Mouse (Mus musculus) layer of hippocampus, adult 2 months (tissue): ENCODE results near the gene Ccdc88c. TPM values are rescaled to one million over a fixed set of nuclear protein-coding genes. Genes with fewer than 3 reads are reported as not detected.

Experiments used
- DNase-seq, 2 experiments: peaks; one replicate each; pipeline ENCODE4 v3.0.0; 2022; ENCODE audit warnings: low spot score in 2 of 2
- H3K27ac ChIP-seq: fragments of 200-600 bp; 2 replicates; pipeline ENCODE4 v1.8.1; 2022
- H3K4me3 ChIP-seq: fragments of 200-600 bp; 2 replicates; pipeline ENCODE4 v1.8.1; 2022; ENCODE audit warnings: mild to moderate bottlenecking
- CTCF ChIP-seq: fragments of 200-600 bp; conservative IDR thresholded peaks from 2 replicates; pipeline ENCODE4 v1.8.1; 2022; ENCODE audit warnings: antibody characterized with exemption, mild to moderate bottlenecking, moderate library complexity
- total RNA-seq, 2 experiments: library from RNA; stranded (reverse); gene quantifications; 2 replicates each; pipeline ENCODE4 v1.2.3; 2021

The Ccdc88c gene
- total RNA-seq, 2 experiments from 2014 or later = 24.3 to 33.7 TPM

- TF ChIP-seq CTCF = no peak
- no peak overlapping the region for H3K4me3 ChIP-seq
- no peak for DNase-seq
- no peak overlapping the region for H3K27ac ChIP-seq
Measured at GRCm38 (mm10) chr12:100999061-100999954, 29.5 kb downstream of the Ccdc88c start.

- H3K4me3 ChIP-seq = no peak overlapping the region
- H3K27ac ChIP-seq = no peak overlapping the region
- TF ChIP-seq CTCF = no peak
- DNase-seq = no peak
Measured at GRCm38 (mm10) chr12:100998564-100998962, 30.3 kb downstream of the Ccdc88c start.

- DNase-seq = no peak
- Histone ChIP-seq H3K4me3 (no peak overlapping the region), H3K27ac (no peak overlapping the region)
- TF ChIP-seq CTCF = no peak
Measured at GRCm38 (mm10) chr12:100997830-100998563, 30.9 kb downstream of the Ccdc88c start.

- no peak for TF ChIP-seq CTCF
- H3K27ac ChIP-seq = peak overlapping the region; percentile 49
- DNase-seq = no peak
- no peak overlapping the region for H3K4me3 ChIP-seq
Measured at GRCm38 (mm10) chr12:100996378-100996898, 32.4 kb downstream of the Ccdc88c start.

GRCm38 (mm10) chr12:100995607-100996377 is 33.1 kb downstream of the Ccdc88c start:
- DNase-seq = no peak
- Histone ChIP-seq H3K27ac (peak overlapping the region; percentile 49), H3K4me3 (no peak overlapping the region)
- no peak for TF ChIP-seq CTCF

- no peak for DNase-seq
- no peak for TF ChIP-seq CTCF
- Histone ChIP-seq H3K4me3 (no peak overlapping the region), H3K27ac (no peak overlapping the region)
Measured at GRCm38 (mm10) chr12:100994140-100995015, 34.5 kb downstream of the Ccdc88c start.

- no peak overlapping the region for H3K4me3 ChIP-seq
- DNase-seq = no peak
- no peak overlapping the region for H3K27ac ChIP-seq
- TF ChIP-seq CTCF = no peak
Measured at GRCm38 (mm10) chr12:100993146-100993545, 35.7 kb downstream of the Ccdc88c start.

GRCm38 (mm10) chr12:100992505-100992904 is 36.4 kb downstream of the Ccdc88c start:
- H3K27ac ChIP-seq = no peak overlapping the region
- TF ChIP-seq CTCF = no peak
- H3K4me3 ChIP-seq = no peak overlapping the region
- no peak for DNase-seq

- TF ChIP-seq CTCF = no peak
- Histone ChIP-seq H3K4me3 (no peak overlapping the region), H3K27ac (peak overlapping the region; percentile 96)
- no peak for DNase-seq
Measured at GRCm38 (mm10) chr12:100991119-100991518, 37.7 kb downstream of the Ccdc88c start.

GRCm38 (mm10) chr12:100990291-100990690 is 38.6 kb downstream of the Ccdc88c start:
- Histone ChIP-seq H3K4me3 (no peak overlapping the region), H3K27ac (peak overlapping the region; percentile 96)
- DNase-seq = no peak
- no peak for TF ChIP-seq CTCF

- Histone ChIP-seq H3K27ac (peak overlapping the region; percentile 96), H3K4me3 (no peak overlapping the region)
- no peak for DNase-seq
- TF ChIP-seq CTCF = no peak
Measured at GRCm38 (mm10) chr12:100989780-100990288, 39.0 kb downstream of the Ccdc88c start.
